Mouse (Mus musculus): Measurements from ENCODE around the gene Tbl1xr1.

Gene Tbl1xr1

DNA sequence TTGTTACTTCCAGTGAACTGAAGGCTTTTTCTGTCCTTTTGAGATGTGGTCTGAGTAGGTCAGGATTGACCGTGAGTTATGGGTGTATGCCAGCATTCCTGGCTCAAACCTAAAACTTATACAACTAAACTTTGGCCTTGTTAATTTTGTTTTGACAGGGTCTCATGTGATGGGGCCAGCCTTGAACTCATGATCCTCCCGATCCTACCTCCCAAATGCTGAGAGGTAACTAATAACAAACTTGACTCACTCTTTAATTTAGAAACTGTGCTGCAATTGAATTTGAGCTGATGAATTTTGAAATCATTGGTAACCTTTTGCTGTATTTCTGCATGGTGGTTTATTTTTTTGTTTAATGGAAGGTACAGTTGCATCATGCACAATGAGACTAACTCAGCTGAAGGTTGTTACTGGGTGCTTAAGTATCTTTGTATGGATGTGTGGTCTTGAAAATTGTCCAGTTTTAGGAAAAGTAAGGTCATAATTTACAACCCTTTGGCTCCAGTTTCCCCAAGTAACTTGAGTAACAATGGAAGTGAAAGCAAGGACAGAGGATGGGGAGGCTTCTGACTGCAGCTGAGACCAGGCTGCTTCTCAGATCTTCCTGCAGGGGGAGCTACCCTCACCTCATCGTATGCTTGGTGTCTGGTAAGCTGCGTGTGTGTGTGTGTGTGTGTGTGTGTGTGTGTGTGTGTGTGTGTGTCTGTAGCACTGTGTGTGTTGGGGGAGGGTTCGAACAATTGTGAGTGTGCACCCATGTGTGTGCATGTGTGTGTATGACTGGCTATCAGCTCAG is 66.6 kb downstream of the Tbl1xr1 start:
- no peak for DNase-seq (ENCODE audit: low spot score)

DNA sequence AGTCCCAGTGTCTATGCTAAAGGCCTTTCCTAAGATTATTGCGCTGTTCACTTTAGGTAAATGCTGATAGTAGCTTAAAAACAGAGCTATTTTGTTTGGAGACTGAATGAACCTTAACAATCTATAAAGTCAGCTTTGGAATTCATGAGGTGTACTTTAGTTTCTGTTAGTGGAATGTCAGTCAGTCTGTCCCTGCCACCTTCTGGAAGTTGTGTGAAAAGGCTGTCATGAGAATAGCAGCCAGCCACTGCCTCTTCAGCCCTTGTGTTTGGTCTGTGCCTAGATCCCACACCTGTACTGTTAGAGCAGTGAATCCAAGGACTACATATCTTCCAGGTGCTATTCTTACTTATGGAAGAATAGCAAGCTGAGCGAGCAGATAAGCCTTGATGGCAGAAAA is 67.8 kb downstream of the Tbl1xr1 start:
- no peak for DNase-seq (ENCODE audit: low spot score)

DNA sequence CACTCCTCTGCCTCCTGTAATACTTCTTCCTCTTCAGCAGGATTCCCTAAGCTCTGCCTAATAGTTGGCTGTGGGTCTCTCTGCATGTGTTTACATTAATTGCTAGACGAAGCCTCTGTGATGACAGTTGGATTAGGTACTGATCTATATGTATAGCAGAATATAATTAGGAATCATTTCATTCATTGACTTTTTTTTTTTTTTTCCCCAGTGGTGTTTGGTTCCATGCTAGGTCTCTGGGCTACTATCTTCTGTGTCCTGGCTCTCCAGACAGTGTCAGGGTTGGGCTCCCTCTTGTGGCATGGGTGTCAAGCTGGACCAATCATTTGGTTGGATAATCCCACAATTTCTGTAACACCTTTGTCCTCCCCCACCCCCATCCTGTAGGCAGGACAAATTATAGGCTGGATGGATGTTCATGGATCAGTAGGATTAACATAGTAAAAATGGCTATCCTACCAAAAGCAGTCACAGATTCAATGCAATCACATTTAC is 71.0 kb downstream of the Tbl1xr1 start:
- DNase-seq (ENCODE audit: low spot score) = no peak

DNA sequence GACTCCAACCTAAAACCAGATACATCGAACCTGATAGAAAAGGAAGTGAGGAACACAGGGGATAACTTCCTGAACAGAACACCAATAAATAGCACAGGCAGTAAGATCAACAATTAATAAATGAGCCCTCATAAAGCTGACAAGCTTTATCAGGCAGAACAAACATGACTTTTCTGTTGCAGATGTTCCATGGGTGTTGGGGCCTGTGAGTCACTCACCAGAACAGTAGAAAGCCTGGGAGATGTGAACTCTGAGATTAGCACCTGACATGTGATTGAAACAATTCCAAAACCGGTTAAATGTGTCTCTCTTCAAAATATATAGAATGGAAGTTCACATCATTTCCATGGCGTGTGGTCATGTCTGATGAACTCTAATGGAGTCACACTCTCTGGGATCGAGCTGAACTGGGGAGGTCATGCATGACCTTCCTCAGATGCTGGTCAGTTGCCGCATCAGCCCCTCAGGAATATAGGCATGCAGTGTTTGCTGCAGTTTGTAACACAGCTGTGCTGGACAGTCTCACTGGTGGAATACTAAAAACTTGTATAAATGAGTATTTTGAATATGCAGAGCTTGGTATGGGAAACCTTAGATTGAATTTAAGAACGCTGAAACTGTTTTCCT is 72.0 kb downstream of the Tbl1xr1 start:
- DNase-seq (ENCODE audit: low spot score) = no peak

DNA sequence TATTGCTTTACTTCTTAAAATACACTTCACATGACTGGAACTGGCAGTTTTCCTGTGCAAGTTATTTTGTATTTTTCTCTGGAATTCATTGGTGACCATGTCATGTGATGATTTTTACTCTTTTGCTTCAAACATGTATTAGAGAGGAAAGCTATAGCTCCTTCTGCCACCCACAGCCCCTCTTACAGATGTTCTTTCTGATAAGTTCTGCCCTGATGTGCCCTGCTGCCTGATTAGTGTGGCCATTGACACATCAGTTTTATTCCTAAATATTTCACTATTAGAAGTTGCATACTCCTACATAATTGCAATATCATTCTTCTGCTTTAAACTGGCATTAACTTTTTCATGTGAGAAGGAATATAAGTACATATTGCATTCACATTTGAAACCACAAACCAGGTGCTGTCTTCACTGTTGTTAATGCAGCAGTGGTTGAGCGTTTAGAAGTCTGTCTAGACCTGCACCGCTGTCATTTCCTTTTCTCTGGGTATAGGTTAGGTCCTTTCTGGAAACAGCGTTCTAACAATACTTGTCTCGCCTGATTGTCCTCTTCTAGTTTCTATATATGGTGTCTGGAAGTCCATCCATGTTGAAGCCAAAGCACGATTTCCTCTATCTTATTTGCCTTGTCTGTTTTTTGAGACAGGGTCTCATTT is 74.5 kb downstream of the Tbl1xr1 start:
- no peak for DNase-seq (ENCODE audit: low spot score)

DNA sequence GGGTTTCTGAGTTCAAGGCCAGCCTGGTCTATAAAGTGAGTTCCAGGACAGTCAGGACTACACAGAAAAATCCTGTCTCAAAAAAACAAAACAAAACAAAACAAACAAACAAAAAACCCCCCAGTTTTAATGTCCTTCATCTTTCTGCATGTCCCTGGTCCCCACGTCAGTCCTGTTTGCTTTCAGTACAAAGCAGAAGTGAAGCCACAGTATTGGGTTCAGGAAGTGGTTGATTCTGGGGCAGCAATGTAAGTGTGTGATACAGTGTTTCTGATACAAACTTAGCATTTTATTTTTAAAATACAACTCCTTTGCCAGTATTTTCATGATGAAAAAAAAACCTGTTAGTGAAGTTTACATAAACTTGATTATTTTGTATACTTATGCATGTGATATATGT is 76.3 kb downstream of the Tbl1xr1 start:
- DNase-seq (ENCODE audit: low spot score) = no peak

DNA sequence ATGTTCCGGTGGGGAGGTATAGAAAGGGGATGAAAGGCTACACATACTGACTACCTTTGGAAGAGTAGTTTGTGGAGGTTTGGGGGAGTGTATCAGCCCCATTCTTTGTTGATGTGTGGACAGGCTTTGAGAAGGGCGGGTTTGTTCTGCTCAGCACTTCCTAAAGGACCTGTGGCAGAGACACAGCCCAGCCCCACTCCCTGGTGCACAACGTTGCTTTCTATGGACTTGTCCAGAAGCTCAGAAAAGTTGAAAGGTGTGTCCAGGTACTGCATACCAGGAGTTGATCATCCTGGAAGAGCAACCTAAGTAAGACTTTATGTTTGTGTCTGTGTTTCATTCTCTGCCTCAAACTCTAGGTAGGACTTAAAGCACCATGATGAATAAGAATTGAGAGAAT is 78.1 kb downstream of the Tbl1xr1 start:
- no peak for DNase-seq (ENCODE audit: low spot score)

DNA sequence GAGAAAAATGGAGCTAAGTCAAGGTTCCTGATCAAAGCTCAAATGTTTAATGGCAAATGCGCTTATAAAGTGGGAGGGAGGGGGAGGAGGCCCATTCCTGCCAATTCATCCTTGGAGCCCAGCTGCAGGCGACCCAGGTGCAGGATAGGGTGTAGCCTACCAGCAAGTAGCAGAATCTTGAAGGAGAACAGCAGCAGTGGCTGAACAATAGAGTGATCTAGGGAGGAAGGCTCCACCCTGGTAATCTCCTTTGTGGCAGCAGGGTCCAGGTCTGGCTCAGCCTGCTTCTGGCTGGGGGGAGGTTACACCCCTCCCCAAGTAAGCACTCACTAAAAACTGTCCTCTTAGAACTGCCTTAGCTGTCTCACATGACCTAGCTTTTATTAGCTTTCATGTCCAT is 79.9 kb downstream of the Tbl1xr1 start:
- no peak for DNase-seq (ENCODE audit: low spot score)

DNA sequence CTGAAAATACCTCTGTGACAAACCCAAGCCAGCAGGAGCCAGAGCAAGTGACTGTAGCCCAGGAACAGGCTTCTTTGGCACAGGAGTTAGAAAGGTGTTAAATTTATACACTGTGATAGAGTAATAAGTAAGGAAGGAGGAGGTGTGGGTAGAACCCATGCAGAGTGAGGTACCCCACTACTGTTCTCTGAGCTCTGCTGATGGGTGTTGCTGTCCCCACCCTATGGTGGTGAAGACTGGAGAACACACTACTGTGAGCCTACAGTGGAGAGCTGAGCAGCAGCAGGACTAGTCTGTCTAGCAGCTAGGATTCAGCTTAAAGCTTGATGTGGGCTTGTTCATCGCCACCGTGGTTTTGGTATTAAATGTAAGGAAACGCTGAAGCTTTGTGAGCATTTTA is 86.5 kb downstream of the Tbl1xr1 start:
- no peak for DNase-seq (ENCODE audit: low spot score)

DNA sequence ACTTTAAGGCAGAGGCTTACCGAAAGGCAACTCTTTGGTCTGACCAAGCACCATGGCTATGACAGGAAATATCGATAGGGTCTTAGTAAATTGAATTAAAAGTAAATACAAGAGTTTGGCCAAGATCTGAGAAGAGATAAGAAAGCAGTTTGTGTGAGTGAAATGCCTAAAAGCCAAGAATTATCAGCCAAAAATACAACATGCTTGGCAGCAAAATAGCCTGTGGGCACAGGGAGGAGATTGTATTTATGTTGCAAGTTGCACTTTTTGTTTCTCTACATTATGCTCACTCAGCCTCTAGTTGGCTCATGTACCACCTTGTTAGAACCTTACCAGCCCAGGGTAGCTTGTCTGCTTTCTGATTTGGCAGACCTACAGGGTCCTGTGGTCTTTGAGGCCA is 91.4 kb downstream of the Tbl1xr1 start:
- no peak for DNase-seq (ENCODE audit: low spot score)

DNA sequence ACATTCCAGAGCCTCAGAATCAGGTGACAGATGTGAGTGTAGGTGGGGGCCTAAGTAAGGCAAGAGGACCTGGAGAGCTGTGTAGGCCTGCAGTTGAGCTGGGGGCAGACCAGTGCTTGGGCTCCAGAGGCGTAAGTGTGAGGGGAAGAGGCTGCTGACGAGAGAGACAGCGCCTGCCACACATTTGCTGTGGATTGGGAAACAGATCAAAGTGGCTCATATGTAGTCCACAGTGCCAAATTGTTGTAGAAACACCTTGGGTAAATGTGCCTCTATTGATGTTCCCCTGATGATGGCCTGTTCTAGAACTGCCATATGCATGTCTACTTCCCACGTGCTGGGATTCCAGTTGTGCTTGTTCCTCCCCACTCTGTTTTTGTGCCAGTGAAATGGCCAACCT is 92.0 kb downstream of the Tbl1xr1 start:
- no peak for DNase-seq (ENCODE audit: low spot score)

DNA sequence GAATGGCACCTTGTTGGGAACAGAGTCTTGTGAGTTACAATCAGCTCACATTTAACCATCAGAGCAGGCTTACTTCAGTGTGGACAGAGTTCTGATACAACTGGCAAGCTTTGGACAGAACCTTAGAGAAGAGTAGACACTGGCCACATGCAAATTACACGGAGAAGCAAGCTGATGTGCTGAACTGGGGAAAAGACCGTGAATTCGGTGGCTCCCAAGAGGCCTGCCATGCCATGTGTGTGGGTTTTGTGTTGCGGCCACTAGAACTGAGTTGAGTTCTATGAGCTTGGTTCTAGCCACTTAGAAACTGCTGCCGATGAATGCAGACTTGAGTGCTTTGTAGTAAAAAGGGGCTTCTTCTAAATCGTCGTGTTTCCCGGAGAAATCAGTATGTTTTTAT is 95.1 kb downstream of the Tbl1xr1 start:
- DNase-seq (ENCODE audit: low spot score) = no peak

DNA sequence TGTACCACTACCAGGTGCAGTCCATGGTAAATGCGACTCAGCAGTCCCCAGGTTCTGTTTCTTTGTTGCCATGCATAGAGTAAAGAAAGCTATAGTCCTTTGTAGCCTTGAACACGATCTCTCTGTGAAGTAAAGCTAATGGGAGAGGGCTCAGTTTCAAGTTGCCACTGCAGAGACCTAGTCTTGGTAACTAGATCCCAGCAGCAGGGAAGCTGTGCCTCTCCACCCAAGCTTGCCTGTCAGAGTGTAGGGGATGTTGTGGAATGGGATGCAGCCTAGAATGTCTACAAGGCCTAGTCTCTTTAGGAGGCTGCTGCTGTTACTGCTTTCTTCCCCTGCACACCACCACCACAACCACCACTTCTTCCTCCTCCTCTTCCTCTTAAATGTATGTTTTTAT is 96.0 kb downstream of the Tbl1xr1 start:
- no peak for DNase-seq (ENCODE audit: low spot score)

DNA sequence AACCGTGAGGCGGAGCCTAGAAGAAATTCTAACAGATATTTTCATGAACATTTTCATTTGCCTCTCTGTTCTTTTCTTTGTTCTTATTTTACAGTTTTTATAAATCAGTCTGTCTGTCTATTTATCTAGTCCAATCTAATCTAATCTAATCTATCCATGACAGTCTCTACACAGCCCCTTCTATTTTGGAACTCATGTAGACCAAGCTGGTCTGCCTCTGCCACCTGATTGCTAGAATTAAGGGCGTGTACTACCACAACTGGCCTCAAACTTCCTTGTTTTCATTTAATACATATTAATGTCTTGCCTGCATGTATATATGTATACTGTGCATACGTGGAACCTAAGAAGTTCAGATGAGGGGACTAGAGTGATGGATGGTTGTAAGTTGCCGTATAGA is 96.7 kb downstream of the Tbl1xr1 start:
- DNase-seq (ENCODE audit: low spot score) = no peak

DNA sequence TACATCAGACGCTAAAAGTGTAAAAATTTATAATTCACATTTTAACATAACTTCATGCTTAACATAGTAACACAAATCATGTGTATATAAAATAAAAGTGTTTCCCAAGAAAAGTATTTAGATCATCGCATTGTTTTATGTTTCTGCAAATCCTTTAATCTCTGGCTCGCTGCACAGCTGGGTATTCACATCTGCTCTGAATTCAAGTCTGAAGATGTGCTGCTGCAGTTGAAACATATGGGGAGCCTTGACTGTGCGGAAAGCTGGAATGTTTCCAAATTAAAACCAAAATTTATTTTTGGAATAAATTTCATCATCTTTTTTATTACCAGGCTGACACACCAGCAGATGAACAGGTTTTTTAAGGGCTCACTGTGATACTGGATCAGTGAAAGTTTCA is 97.8 kb downstream of the Tbl1xr1 start:
- no peak for DNase-seq (ENCODE audit: low spot score)

DNA sequence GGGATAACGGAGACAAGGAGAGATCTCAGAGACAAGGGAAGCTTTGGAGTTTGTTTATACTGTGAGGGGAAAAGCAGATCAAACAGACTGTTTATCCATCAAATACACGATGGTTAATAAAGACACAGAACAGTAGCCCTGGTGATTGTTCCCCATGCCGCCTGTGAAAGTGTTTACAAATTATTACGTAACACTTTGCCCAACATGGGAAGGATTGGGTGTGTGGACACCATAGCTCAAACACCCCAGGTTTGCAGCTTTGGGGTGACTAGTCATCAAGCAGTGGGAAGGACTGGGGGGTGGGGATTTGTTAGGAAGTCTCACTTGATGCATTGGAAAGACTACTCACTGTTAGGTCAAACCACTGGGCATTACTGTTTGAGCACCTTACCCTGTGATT is 103.6 kb downstream of the Tbl1xr1 start:
- no peak for DNase-seq (ENCODE audit: low spot score)

DNA sequence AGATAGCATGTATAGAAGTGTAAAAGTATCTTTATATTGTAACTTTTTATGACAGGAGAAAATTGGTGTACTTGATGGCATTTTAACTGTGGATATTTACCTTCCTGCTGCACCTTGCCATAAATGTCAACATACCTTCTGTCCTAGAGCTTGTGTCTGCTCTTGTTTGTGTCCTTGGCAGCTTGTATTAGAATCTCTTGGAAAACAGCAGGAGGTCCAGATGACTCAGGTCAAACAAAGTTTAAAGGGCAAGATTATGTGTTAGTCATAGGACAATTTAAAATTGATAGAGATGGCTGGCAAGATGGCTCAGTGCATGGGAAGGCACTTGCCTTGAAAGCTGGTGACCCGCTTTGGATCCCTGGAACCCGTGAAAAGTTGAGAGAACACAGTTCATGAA is 104.6 kb downstream of the Tbl1xr1 start:
- DNase-seq (ENCODE audit: low spot score) = no peak

DNA sequence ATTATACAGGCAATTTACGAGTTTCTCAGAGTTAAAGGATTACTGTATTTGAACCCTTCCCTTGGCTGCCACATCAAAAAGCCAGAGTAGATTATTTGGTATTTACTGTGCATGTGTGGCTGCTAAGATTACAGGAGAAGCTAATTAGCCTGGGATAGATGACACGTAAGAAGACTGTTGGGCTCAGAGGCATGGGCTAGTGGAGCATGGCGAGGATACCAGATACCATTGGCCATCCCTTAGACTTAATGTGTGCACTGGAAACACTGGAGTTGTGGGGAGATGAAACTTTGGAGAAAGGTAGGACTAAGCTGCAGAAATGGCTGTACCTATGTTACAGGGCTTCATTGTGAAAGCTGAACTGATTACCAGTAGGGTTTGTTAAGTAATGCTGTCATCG is 108.8 kb downstream of the Tbl1xr1 start:
- no peak for DNase-seq (ENCODE audit: low spot score)

DNA sequence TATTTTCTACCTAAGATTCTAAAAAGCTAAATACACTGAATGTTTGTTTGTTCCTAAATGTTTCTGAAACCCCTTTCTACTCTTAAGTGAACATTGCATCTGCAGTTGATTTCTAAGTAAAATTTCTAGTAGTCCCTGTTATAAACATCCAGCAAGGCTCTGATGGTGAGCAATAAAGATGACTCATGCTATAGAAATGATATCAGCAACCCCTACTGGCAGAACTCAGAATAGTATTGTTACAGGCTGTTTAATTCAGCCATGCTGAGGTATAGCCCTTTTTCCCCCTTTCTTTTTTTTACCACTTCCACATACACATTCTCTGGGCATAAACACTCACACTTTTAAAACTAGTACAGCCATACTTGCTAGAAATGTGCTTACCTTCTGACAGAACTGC is 114.0 kb downstream of the Tbl1xr1 start:
- DNase-seq (ENCODE audit: low spot score) = peak; percentile 42

DNA sequence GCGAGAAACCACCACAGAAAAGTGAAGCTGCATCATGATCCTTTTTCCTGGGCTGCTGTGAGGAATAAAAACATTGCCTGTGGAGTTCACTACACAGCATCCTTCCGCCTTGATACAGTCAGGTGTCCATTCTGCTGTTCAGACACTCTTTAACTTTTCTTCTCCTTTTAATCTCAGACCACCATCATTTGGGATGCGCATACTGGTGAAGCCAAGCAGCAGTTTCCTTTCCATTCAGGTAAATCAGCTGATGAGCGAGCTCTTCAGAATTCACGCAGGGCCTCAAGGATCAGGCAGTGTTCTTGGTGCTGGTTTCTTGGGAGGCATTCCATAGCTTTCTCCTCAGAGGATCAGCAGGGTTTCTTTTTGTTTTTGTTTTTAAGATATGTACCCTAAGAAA is 116.5 kb downstream of the Tbl1xr1 start:
- DNase-seq (ENCODE audit: low spot score) = no peak

DNA sequence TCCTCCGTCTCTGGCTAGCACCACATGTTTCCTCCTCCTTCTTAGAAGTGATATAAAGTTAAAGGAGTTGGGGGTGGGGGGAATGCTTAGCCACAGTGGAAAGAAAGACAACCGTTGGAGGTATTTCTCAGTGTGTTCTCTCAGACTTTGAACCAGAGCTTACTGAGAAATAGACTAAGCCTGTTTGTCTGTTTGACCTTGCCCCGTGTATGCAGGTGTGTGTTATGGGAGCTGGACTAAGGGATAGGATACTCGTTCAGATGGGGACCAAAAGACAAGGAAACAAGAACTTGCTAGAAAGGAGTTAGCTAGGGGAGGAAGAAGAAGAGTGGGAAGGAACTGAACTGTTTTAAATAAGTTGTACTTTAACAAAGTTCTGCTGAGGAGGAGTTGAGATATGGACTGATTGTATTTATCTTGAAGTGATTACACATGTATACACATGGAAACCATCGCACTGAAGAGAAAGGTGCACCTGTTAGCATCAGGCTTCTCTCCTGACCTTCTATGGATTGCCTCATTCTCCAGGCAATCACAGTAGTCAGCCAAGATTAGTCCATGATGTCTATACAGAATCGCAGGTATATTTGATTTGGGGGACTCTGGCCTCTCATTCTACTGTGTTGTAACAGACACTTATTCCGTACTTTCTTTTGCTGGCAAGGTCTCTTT is 117.9 kb downstream of the Tbl1xr1 start:
- no peak for DNase-seq (ENCODE audit: low spot score)

DNA sequence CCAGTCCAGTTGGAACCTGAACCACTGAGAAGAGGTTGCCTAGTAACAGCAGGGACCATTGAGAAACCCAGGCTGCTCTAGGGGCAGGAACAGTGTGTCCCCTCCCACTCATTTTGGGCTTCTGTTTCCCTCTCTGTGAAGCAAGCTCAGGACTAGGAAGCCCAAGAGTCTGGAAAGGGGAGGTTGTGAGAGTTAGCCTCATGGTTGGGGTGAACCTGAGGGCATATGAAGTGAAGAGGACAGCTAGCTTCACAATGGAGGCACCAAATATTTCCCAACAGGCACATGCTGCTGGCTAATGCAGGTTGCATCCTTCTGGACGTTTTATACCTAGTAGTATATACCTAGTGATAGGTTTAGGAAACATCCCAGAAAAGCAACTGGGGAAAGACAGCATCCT is 122.3 kb downstream of the Tbl1xr1 start:
- no peak for DNase-seq (ENCODE audit: low spot score)

DNA sequence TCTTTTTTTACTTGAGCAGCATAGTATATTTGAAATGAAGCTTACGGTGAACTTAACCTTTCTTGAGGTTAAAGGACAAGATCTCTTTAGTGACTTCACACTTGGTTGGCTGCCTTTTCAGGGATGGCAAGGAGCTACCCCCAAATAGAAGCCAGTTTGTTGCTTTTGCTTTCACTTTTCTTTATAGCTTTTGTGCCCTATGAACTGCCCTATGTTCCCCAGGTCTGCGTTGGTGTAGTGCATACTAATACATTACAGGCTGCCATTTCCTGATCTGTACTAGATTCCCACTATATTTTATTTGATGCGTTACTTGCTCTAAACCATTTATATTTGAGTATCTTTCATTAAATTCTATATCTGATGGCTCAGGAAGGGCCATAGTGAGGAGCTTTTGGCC is 127.7 kb downstream of the Tbl1xr1 start:
- no peak for DNase-seq (ENCODE audit: low spot score)
